Mouse (Mus musculus): ENCODE measurements around the gene Fam213b.
A peak's percentile ranks its signal among the peaks of the same experiment; 100 is the strongest.

Fam213b gene

DNA sequence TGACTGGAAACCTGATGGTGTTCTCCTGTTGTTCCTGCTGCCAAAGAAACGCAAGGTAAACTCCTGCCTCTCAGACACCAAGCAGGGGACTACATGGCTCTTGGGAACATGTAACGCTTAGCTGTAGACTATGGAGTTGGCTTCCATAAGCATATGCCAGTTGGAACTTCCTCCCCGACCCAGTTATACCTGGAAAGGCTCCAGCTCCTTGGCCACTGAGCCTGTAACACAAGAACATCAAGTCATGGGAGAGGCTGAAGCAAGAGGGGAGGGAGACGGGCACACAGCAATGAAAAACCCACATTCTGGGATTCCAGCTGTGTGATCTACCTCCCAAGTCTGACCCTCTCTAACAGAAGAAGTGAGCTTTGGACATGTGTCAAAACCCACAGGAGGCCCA is 23.4 kb upstream of the Fam213b start:
- no peak for DNase-seq

DNA sequence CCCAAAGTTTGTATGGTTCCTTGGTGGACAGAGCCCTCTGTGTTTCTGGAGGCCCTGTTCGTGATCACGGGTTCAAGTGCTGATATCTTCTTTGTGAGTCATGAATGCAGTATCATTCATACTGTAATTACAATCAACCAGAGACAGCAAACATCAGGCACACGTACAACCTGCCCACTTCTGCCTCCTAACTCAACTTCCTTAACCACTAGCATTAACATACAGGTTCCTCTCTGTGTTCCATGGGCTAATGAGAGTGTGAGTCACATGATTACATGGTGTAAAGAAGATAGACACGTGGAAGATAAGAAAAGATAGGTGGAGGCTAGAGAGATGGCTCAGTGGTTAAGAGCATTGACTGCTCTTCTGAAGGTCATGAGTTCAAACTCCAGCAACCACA is 17.7 kb upstream of the Fam213b start:
- no peak for DNase-seq

DNA sequence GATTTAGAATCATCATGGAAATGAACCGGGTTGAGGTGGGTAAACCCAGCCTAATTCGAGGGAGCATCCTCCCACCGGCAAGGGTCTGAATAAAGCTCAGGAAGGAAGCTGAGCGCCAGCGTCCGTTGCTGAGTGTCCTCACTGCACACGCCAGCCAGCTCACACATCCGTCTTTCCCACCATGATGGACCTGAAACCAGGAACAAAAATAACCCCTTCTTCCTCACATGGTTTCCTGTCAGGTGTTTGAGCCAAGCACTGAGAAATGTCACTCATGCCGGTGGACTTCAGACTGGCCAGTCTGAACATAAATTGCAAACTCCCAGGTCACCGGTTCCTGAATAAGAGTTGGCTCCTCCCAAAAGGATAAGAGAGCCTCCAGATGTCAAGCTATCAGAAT is 16.4 kb upstream of the Fam213b start:
- DNase-seq: no peak

DNA sequence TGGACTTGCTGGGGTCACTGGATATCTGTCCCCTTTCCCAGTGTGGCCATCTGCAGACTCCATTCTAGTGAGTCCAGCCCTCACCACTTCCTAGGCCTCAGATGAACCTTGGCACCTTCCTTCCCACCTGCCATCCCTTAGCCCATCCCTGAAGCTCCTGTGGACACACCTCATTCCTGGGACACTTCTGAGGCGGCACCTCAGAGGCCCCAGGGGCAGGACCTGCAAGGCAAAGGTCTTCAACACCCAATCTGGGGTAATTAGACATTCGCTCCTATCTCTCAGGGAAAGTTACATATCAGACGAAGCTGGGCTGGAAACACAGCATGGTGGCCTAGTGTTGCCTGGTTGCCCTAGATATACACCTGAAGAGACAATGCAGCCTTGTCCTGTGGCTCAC is 15.8 kb upstream of the Fam213b start:
- no peak for DNase-seq

DNA sequence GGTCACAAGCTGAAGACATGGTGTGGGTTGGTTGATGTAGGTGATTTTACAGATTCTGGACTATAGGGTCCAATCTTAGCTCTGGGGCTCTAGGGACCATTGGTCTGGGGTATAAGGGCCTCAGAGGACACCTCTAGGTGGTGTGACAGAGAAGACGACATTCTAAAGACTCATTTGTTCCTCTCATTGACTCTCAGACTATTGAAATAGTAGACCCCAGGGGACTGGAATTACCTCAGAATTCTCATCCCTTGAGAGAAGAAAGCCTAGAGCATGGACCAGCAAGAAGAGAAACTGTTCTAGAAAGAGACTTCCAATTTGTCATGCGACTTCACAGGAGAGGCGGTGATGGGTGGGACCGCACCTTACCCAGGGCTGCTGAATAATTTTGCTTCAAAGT is 15.3 kb upstream of the Fam213b start:
- no peak for DNase-seq

DNA sequence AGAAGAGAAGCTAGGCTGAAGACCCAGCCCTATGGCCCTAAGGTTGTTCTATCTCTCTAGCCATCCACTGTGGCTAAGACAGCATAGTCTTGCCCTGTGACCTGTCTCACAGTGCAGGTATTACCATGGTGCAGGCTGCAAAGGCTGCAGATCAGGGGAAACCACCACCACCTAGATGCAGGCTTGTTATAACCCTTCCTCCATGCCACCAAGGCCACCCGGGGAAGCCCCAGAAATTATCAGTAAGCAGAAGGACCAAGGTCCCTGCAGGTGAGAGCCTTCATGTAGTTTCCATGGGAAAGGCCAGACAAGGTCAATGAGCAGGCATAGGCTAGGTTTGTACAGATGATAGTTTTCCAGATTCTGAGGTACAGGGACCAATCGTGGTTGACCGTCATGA is 14.9 kb upstream of the Fam213b start:
- no peak for DNase-seq

DNA sequence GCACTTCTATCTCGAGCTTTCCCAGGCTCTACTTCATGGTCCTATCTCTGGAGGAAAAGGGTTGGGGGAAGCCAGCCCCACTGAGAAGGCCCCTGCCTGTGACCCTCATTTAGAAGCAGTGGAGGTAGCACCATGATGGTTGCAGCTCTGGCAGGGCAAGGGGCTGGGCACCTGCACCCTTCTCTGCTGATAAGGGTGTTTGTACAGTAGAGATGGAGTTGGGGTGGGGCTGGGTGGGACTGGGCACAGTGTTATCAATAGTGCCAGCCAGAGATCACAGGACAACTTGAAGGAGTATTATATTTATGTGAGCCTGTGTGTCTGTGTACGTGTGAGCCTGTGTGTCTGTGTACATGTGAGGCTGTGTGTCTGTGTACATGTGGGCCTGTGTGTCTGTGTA is 12.7 kb upstream of the Fam213b start:
- DNase-seq: no peak

DNA sequence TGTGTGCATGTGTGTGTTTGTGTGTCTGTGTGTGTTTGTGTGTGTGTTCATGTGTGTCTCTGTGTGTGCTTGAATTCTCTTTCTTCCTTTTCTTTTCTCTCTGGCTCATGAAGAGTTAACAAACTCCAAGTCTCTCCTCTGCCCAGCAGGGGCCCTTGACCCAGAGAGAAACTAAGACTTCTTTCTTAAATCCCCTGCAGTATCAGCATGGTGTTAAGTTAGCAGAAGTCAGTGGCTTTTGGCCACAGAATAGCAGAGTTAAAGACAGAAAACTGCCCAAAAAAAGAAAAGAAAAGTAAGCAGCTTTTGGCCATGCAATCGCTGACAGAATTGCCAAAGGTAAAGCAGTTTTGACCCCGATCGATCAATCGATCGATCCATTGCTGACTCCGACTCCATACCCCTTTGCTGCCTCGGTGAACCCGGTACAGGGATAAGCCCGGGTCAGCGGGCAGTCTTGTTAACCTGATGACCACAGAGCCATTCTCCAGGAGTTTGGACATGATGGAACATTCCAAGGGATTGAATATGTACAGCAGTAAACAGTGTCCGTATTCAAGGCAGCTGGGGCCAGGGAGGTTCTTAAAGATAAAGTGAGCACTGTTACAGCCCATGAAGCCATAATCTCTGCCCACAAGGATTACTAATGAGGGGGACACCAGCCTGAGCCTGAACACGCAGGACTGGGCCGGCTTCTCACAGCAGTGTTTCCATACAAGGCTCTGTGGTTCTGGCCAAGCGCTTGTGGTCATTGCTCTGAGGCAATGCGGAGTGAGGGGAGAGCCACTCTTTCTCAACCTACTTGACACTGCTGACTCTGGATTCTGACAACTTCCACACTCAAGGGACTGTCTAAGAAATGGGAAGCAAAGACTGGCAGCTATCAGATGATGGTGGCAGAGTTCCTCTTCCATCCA is 11.9 kb upstream of the Fam213b start:
- DNase-seq: no peak

DNA sequence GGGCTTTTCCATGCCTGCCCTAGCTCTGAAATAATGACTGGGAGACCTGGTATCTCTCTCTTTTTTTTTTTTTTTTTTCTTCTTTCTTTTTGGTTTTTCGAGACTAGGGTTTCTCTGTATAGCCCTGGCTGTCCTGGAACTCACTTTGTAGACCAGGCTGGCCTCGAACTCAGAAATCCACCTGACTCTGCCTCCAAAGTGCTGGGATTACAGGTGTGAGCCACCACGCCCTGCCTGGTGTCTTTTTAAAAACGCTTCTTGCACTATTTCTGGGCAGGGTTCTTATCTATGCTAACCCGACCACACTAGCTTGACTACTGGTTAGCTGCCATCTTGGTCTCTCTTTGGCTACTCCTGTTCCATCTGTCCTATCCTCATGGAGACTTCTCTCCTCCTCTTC is 9.6 kb upstream of the Fam213b start:
- no peak for DNase-seq

DNA sequence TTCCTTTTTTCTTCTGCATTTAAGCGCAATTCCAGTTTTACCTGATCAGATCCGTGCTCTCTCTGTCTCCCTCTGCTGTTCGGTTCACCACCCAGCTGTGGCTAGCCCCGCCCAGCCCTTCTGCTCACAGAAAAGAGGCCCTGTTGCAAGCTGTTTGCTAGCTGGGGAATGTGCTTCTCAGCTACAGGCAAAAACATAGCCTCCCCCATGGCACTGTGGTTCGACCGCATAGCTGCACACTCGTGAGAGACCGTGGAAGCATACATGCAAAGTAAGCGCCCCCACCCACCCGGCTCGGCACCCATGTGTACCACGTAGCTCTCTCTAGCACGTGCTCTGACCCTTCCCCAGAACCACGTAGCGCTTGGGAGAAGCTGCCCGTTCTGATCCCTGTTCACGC is 8.9 kb upstream of the Fam213b start:
- peak; percentile 70 for DNase-seq

DNA sequence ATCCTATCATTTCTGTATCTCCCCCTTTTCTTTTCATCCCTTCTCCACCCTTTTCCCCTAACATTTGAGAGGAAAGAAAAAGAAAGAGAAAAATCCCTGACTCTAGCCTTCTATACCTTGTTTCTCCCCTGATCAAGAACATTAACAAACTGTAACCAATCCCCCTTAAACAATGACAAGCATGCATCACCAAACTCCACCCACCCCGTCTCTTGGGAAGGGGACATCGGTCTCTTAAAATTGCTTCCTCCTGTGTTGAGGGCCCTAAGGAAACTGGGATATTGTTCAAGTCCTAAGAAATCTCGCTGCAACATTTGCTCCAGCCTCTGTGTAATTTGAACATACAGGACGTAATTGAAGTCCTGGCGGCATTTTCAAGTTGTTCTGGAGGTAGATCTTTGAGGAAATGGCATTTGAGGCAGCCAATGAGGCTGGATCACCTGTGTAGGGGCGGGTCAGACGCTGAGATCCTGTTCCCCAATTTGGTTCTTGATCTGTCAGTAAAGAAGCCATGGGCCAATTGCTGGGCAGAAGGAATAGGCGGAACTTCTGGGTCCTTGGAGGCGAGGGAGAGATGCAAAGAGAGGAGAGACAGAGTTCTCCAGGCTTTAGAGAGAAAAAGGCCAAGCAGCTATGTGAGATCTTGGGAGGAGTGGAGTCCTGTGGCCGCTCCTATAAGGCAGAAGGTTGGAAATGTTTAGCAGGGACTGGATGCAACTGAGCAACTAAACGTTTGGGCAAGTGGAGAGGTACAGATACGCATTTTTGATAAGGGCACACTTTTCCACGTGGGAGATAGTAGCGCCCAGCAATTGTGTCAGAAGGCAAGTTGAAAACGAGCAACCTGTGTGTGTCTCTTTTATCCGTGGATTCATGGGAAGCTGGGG is 5.5 kb upstream of the Fam213b start:
- peak; percentile 88 for DNase-seq

DNA sequence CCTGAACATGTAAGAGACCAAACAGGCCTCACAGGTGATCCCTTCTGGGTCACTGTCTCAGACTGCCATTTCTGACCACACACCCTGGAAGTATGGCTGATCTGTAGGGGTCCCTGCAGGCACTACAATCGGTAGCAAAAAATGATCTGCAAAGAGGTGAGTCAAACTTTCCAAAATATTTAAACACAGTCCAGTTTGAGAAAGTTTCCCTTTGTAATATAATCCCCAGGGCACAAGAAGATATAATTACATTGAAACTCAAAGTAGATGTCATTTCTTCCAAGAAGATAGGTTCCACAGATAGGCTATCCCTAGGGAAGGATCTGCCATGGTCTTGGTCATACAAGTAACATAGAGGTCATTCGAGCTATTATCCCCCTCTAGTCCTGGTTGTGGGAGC is 3.4 kb upstream of the Fam213b start:
- no peak for DNase-seq

DNA sequence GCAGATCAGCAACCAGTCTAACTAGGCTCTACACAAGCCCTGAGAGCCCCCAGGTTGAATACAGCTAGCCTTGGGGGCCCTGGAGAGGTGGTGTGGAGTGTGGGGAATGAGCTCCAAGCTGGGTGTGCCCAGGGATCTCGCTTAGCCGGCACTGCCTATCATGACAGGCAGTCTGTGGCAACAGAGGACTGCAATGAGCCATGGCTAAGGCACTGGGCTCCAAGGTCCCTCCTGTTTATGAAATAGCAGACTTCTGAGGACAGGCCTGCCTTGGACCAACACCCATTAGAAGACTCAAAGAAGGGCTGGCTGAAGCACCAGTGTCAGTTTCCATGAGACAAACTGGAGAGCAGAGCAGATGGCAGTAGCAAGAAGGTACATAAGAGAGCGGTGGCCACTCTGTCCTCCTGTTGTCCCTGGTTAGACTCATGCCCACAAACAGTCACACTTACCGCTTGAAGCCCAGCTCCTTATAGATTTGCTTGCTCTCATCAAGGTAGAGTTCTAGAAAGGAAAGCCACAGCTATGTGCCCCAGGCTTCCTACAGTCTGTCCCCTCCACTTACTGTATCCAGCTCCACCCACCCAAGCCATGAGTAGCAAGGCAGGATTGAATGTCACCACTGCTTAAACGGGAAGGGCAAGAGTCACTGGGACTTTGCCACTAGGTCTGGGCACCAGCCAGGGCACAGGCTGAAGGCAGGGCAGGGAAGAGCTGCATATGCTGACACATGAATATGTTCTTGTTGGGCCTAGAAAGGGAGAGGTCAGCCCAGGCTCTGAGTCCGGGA is 1.1 kb downstream of the Fam213b start:
- no peak for DNase-seq

DNA sequence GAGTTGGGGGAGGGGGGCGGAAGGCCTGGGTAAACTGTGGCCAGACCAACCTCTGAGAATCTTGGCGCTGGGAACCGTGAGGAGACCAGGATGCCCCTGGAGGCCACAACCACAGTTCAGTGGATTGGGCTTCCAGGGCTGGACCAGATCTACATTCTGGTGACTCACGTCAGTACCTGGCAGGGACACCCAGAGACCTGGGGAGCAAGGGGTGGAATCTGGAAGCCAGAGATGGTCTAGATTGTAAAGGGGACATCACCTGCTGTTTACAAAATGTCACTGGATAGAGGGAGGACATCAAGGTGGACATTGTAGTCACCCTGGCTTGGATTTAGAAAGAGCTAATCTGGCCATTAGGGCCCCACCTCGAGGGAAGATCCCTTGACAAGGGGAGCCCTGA is 3.4 kb downstream of the Fam213b start:
- no peak for DNase-seq

DNA sequence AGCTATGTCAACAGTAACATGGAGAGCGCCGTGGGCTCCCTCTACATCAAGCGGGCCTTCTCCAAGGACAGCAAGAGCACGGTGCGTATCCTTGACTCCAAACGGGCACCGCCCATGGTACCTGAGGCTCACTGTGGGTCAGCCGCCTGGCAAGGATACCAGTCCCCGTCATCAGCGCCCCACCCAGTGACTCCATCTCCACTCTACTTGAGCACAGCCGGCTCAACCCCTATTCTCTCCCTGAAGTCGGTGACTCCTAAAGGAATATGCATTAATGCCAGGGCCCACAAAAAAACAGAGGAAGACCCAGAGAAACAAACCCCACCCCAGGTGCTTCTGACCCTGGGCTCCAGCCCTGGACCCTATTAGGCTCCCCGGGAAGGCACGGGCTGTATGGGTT is 8.0 kb downstream of the Fam213b start:
- DNase-seq: no peak

DNA sequence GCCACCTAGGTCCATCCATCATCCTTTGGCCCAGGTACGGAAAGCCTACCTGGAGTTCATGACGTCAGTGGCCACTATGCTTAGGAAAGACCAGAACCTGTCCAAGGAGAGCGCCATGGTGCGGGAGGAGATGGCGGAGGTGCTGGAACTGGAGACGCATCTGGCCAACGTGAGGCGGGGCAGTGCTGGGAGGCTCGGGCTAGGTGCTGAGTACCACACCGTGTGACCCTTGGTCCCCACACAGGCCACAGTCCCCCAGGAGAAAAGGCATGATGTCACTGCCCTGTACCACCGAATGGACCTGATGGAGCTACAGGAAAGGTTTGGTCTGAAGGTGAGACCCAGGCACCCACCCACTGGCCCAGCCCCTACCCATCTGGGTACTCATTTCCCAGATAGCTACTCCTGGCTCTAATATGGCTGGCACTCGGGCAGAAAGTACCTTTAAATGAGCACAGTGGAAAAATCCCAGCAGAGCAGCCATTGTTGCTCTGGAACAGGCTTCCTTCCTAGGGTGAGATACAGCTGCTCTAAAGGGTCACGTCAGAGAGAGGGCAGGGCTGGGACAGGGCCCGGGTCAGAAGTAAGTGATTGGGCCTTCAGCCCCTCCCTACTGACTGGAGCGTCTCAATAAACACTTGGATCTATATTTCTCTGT is 11.2 kb downstream of the Fam213b start:
- no peak for DNase-seq

DNA sequence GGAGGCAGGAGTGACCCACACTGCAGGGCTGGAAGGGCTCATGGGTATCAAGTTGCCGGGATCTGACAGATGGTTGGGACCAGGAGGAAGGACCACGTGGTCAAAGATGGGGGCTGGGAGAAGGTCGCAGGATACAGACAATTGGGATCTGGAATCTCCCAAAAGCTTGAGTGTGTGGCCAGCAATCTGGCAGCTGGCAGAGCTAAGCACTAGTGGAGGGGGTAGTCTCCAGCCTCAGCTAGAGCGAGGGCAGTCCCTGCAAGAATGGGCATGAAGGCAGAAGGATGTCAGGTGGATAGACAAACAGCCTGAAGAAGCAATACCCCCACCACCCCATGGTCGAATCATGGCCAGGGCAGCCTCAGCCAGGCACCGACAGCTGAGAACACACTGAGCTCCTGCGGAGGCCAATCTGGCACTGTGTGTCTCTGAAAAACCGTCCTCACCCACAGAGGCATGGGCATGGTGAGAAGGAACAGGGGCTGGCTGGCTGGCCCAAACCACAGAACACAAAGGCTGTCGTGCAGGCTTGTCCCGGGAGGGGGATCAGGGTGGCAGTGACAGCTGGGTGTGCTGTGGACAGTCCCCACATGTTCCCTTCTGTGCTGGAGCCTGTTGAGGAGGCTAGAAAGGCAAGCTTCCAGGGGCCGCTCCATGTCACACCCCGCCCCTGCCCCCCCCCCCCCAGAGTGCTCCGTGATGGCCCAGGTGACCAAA is 11.9 kb downstream of the Fam213b start:
- no peak for DNase-seq

DNA sequence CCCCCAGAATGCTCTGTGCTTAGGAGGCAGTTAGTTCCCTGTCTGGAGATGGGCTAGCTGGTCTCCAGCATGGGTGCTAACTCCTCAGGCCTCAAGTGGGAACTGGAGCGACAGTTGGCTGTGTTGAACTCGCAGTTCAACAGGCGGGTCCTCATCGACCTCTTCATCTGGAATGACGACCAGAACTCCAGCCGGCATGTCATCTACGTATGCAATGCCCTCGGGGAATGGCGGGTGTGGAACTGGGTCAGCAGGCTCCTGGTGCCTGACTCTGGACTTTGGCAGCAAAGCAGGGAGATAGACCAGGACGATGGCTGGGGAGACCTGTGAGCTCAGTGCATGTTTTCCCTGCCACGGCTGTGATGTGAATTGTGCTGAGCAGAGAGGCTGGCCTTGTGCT is 13.5 kb downstream of the Fam213b start:
- DNase-seq: no peak

DNA sequence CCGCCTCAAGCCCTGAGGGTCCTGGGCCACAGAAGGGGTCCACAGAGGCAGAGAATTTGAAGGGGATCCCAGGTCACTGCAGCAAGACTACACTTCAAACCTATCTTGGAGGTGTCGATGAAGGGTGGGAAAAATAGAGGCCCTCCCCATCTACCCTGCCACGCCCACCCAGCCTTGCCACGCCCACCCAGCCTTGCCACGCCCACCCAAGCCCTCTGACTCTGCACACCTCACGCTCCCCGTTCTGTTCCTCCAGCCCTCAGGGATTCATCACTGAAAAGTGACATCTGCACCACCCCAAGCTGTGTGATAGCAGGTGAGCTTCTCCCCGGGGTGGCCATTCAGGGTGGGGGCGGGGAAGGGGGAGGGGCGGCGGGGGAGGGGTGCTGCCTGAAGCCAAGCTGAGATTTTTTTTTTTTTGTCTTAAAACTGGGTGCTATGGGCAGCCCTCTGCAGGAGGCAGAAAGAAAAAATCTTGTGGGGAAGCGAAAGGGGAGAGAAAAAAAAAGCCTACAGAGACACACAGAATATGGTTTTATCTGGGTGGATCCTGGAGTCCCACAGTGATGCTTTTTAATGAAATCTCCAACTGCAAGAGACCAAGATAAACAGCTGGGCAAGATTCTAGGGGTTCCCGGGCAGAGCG is 16.8 kb downstream of the Fam213b start:
- no peak for DNase-seq

DNA sequence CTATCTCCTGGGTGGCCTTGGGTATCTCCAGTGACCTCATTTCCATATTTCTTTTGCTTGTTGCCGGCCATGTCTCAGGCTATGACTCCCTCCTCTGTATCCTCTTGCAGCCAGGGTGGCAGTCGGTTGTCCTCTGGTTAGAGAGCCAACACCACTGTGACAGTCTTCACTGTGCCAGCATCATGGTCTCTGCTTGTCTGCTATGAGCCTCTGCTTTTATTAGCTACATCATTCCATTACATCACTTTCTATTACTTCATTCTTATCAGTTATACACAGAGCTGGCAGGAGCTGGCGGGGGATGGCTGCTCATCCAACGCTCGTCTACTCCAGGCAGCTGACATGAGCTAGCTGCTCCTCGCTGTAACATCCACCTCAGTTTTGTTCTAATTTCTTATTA is 18.2 kb downstream of the Fam213b start:
- no peak for DNase-seq

DNA sequence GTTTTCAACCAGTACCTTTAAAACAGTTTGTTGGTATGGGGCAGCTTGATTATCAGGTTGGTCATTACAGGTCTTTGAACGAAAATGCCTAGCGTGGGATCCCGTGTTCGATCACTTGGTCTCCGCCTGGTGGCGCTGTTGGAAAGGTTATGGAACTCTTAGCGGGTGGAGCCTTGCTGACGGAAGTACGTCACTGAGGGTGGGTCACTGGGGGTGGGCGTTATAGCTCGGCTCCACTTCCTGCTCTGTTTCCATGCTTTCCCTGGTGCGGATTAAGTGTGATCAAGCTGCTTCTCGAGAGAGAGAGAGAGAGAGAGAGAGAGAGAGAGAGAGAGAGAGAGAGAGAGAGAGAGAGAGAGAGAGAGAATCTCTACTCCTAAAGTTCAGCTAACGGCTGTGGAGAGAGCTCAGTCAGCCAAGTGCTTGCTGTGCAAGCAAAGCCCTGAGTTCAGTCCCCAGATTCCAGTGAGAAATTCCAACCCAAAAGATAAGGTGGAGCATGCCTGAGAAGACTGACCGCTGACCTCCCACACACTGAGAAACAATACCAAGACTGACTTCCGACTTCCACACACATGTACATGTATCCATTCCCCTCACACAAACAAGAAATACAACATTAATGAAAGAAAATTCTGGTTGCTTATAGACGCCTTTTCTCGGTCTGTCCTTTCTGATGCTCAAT is 20.9 kb downstream of the Fam213b start:
- peak; percentile 90 for DNase-seq

All from kidney, adult 18-20 months (tissue).